Mouse (Mus musculus): ENCODE data around the gene Pkd1l1. TPM values are rescaled to one million over a fixed set of nuclear protein-coding genes. Genes with fewer than 3 reads are reported as not detected.

Gene Pkd1l1
- polyA plus RNA-seq, 1 experiment = 0.82 TPM

GRCm38 (mm10) chr11:8972093-8972492 is 973 bp downstream of the Pkd1l1 start:
- Histone ChIP-seq H3K27ac (ENCODE audit: insufficient read depth, low read length) (no peak overlapping the region), H3K4me3 (ENCODE audit: low read depth, low read length) (no peak overlapping the region), H3K9ac (ENCODE audit: low read depth, poor library complexity, severe bottlenecking) (no peak overlapping the region), H3K4me1 (ENCODE audit: control insufficient read depth, insufficient read depth, low read length) (no peaks in the 10 kb centered on the region), H3K36me3 (ENCODE audit: control insufficient read depth, insufficient read depth, low read length, poor library complexity, severe bottlenecking) (no peaks in the 10 kb centered on the region), H3K27me3 (ENCODE audit: control insufficient read depth, insufficient read depth, low read length, poor library complexity, severe bottlenecking) (no peaks in the 10 kb centered on the region), H3K9me3 (replicated peaks; ENCODE audit: control insufficient read depth, insufficient read depth, low read length, poor library complexity, severe bottlenecking) (no peaks in the 10 kb centered on the region)
- no peak for TF ChIP-seq CTCF (IDR thresholded peaks at IDR 0.05; ENCODE audit: low read depth, low read length)
- no peak for TF ChIP-seq EP300 (IDR thresholded peaks at IDR 0.05; ENCODE audit: insufficient read depth, low read depth, low read length)
- TF ChIP-seq POLR2A (IDR thresholded peaks at IDR 0.05; ENCODE audit: insufficient read depth, low read length) = no peak

GRCm38 (mm10) chr11:8970509-8970908 is 2.6 kb downstream of the Pkd1l1 start:
- H3K9me3 ChIP-seq (replicated peaks; ENCODE audit: control insufficient read depth, insufficient read depth, low read length, poor library complexity, severe bottlenecking) = no peaks in the 10 kb centered on the region
- H3K36me3 ChIP-seq (ENCODE audit: control insufficient read depth, insufficient read depth, low read length, poor library complexity, severe bottlenecking) = no peaks in the 10 kb centered on the region
- H3K4me1 ChIP-seq (ENCODE audit: control insufficient read depth, insufficient read depth, low read length) = no peaks in the 10 kb centered on the region
- no peak overlapping the region for H3K9ac ChIP-seq (ENCODE audit: low read depth, poor library complexity, severe bottlenecking)
- no peak overlapping the region for H3K4me3 ChIP-seq (ENCODE audit: low read depth, low read length)
- H3K27me3 ChIP-seq (ENCODE audit: control insufficient read depth, insufficient read depth, low read length, poor library complexity, severe bottlenecking) = no peaks in the 10 kb centered on the region
- no peak for TF ChIP-seq CTCF (IDR thresholded peaks at IDR 0.05; ENCODE audit: low read depth, low read length)
- TF ChIP-seq EP300 (IDR thresholded peaks at IDR 0.05; ENCODE audit: insufficient read depth, low read depth, low read length) = no peak
- no peak for TF ChIP-seq POLR2A (IDR thresholded peaks at IDR 0.05; ENCODE audit: insufficient read depth, low read length)
- H3K27ac ChIP-seq (ENCODE audit: insufficient read depth, low read length) = no peak overlapping the region

GRCm38 (mm10) chr11:8968094-8968493 is 5.0 kb downstream of the Pkd1l1 start:
- Histone ChIP-seq H3K9ac (ENCODE audit: low read depth, poor library complexity, severe bottlenecking) (no peak overlapping the region), H3K27me3 (ENCODE audit: control insufficient read depth, insufficient read depth, low read length, poor library complexity, severe bottlenecking) (no peaks in the 10 kb centered on the region), H3K9me3 (replicated peaks; ENCODE audit: control insufficient read depth, insufficient read depth, low read length, poor library complexity, severe bottlenecking) (no peaks in the 10 kb centered on the region), H3K4me3 (ENCODE audit: low read depth, low read length) (no peak overlapping the region), H3K27ac (ENCODE audit: insufficient read depth, low read length) (no peak overlapping the region), H3K36me3 (ENCODE audit: control insufficient read depth, insufficient read depth, low read length, poor library complexity, severe bottlenecking) (no peaks in the 10 kb centered on the region), H3K4me1 (ENCODE audit: control insufficient read depth, insufficient read depth, low read length) (no peaks in the 10 kb centered on the region)
- TF ChIP-seq POLR2A (IDR thresholded peaks at IDR 0.05; ENCODE audit: insufficient read depth, low read length) (no peak), EP300 (IDR thresholded peaks at IDR 0.05; ENCODE audit: insufficient read depth, low read depth, low read length) (no peak), CTCF (IDR thresholded peaks at IDR 0.05; ENCODE audit: low read depth, low read length) (no peak)

- Histone ChIP-seq H3K4me1 (ENCODE audit: control insufficient read depth, insufficient read depth, low read length) (no peaks in the 10 kb centered on the region), H3K36me3 (ENCODE audit: control insufficient read depth, insufficient read depth, low read length, poor library complexity, severe bottlenecking) (no peaks in the 10 kb centered on the region), H3K27ac (ENCODE audit: insufficient read depth, low read length) (no peak overlapping the region), H3K9ac (ENCODE audit: low read depth, poor library complexity, severe bottlenecking) (no peak overlapping the region), H3K4me3 (ENCODE audit: low read depth, low read length) (no peak overlapping the region), H3K9me3 (replicated peaks; ENCODE audit: control insufficient read depth, insufficient read depth, low read length, poor library complexity, severe bottlenecking) (no peaks in the 10 kb centered on the region), H3K27me3 (ENCODE audit: control insufficient read depth, insufficient read depth, low read length, poor library complexity, severe bottlenecking) (no peaks in the 10 kb centered on the region)
- no peak for TF ChIP-seq EP300 (IDR thresholded peaks at IDR 0.05; ENCODE audit: insufficient read depth, low read depth, low read length)
- TF ChIP-seq CTCF (IDR thresholded peaks at IDR 0.05; ENCODE audit: low read depth, low read length) = no peak
- TF ChIP-seq POLR2A (IDR thresholded peaks at IDR 0.05; ENCODE audit: insufficient read depth, low read length) = no peak
Measured at GRCm38 (mm10) chr11:8958572-8958971, 14.5 kb downstream of the Pkd1l1 start.

GRCm38 (mm10) chr11:8958108-8958507 is 15.0 kb downstream of the Pkd1l1 start:
- Histone ChIP-seq H3K9me3 (replicated peaks; ENCODE audit: control insufficient read depth, insufficient read depth, low read length, poor library complexity, severe bottlenecking) (no peaks in the 10 kb centered on the region), H3K4me3 (ENCODE audit: low read depth, low read length) (no peak overlapping the region), H3K36me3 (ENCODE audit: control insufficient read depth, insufficient read depth, low read length, poor library complexity, severe bottlenecking) (no peaks in the 10 kb centered on the region), H3K27ac (ENCODE audit: insufficient read depth, low read length) (no peak overlapping the region), H3K4me1 (ENCODE audit: control insufficient read depth, insufficient read depth, low read length) (no peaks in the 10 kb centered on the region), H3K9ac (ENCODE audit: low read depth, poor library complexity, severe bottlenecking) (no peak overlapping the region), H3K27me3 (ENCODE audit: control insufficient read depth, insufficient read depth, low read length, poor library complexity, severe bottlenecking) (no peaks in the 10 kb centered on the region)
- no peak for TF ChIP-seq CTCF (IDR thresholded peaks at IDR 0.05; ENCODE audit: low read depth, low read length)
- no peak for TF ChIP-seq POLR2A (IDR thresholded peaks at IDR 0.05; ENCODE audit: insufficient read depth, low read length)
- no peak for TF ChIP-seq EP300 (IDR thresholded peaks at IDR 0.05; ENCODE audit: insufficient read depth, low read depth, low read length)

- Histone ChIP-seq H3K27ac (ENCODE audit: insufficient read depth, low read length) (no peak overlapping the region), H3K36me3 (ENCODE audit: control insufficient read depth, insufficient read depth, low read length, poor library complexity, severe bottlenecking) (no peaks in the 10 kb centered on the region), H3K9ac (ENCODE audit: low read depth, poor library complexity, severe bottlenecking) (no peak overlapping the region), H3K9me3 (replicated peaks; ENCODE audit: control insufficient read depth, insufficient read depth, low read length, poor library complexity, severe bottlenecking) (no peaks in the 10 kb centered on the region), H3K4me1 (ENCODE audit: control insufficient read depth, insufficient read depth, low read length) (no peaks in the 10 kb centered on the region), H3K27me3 (ENCODE audit: control insufficient read depth, insufficient read depth, low read length, poor library complexity, severe bottlenecking) (no peaks in the 10 kb centered on the region), H3K4me3 (ENCODE audit: low read depth, low read length) (no peak overlapping the region)
- TF ChIP-seq EP300 (IDR thresholded peaks at IDR 0.05; ENCODE audit: insufficient read depth, low read depth, low read length) (no peak), CTCF (IDR thresholded peaks at IDR 0.05; ENCODE audit: low read depth, low read length) (peak; percentile 96), POLR2A (IDR thresholded peaks at IDR 0.05; ENCODE audit: insufficient read depth, low read length) (no peak)
Measured at GRCm38 (mm10) chr11:8957023-8957422, 16.0 kb downstream of the Pkd1l1 start.

All from ES-Bruce4 (cell line).